Mouse (Mus musculus) liver, embryonic 16.5 days (tissue): ENCODE data around the gene Tiam1. TPM values are rescaled to one million over a fixed set of nuclear protein-coding genes. Genes with fewer than 3 reads are reported as not detected.

ENCODE experiments used
- ATAC-seq: fragments of 200-750 bp; cut with Nextera tagmentation; 2 replicates; pipeline ENCODE4 v1.8.0; 2017; ENCODE audit warnings: low read depth, mild to moderate bottlenecking, moderate number of reproducible peaks, moderate library complexity
- H3K27ac ChIP-seq: fragments of 300-500 bp; sonication (generic); 2 replicates; pipeline ENCODE4 v1.5.1; 2014; ENCODE audit warnings: mild to moderate bottlenecking, low read length
- H3K27me3 ChIP-seq: fragments of 300-500 bp; sonication (generic); 2 replicates; pipeline ENCODE4 v1.6.1; 2014; ENCODE audit warnings: low read depth, low read length, mixed read lengths; ENCODE audit not compliant: control insufficient read depth, insufficient read depth
- H3K36me3 ChIP-seq: fragments of 300-500 bp; sonication (generic); 2 replicates; pipeline ENCODE4 v1.6.1; 2014; ENCODE audit warnings: mild to moderate bottlenecking; ENCODE audit not compliant: control insufficient read depth, insufficient read depth
- H3K4me1 ChIP-seq: fragments of 300-500 bp; sonication (generic); 2 replicates; pipeline ENCODE4 v1.6.1; 2014; ENCODE audit warnings: low read depth, low read length, mixed read lengths; ENCODE audit not compliant: control insufficient read depth
- H3K4me2 ChIP-seq: fragments of 300-500 bp; sonication (generic); 2 replicates; pipeline ENCODE4 v1.6.1; 2014; ENCODE audit warnings: low read depth, low read length, mixed read lengths
- H3K4me3 ChIP-seq: fragments of 300-500 bp; sonication (generic); 2 replicates; pipeline ENCODE4 v1.5.1; 2014; ENCODE audit warnings: low read depth, mild to moderate bottlenecking, low read length
- H3K9ac ChIP-seq: fragments of 300-500 bp; sonication (generic); 2 replicates; pipeline ENCODE4 v1.6.1; 2014; ENCODE audit warnings: low read depth, low read length
- H3K9me3 ChIP-seq: fragments of 300-500 bp; sonication (generic); replicated peaks from 2 replicates; pipeline ENCODE4 v1.6.1; 2016; ENCODE audit warnings: low read length; ENCODE audit not compliant: control insufficient read depth
- WGBS: fragments of 180-500 bp; shearing (Covaris S2); extraction: QIAGEN DNeasy Blood & Tissue Kit; methylation state at CpG from one replicate; pipeline ENCODE4 v1.1.7; 2014; ENCODE audit not compliant: insufficient replicate concordance; 5-methylcytosine and 5-hydroxymethylcytosine counted together
- polyA plus RNA-seq: library from polyadenylated mRNA; unstranded; fragments of >200 nt; fragmentation: Nextera tagmentation; extraction: Ambion mirVana; gene quantifications from 2 replicates; pipeline ENCODE4 v1.2.1, GENCODE M21; 2015

The Tiam1 gene
- polyA plus RNA-seq, 1 experiment from 2014 or later = 4.2 TPM

DNA sequence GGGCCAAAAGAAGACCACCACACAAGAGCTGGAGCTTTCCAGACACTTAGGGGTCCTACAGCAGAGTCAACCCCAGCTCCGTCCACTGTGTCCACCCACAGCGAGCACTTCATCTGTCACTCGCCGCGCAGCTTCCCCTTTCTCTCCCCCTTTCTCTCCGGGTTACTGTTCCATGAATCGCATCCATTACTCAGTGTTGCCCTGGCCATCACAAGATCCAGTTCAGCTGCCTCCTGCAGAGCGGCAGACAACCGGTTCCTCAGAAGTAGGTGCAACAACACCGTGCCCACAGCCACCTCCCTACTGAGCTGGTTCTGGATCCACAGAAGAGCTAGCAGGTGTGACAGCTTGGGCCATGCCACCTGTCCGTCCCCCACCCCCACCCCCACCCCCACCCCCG lies 184.6 kb downstream of the Tiam1 start:
- Histone ChIP-seq H3K27ac (no peak overlapping the region), H3K9me3 (no peaks in the 10 kb centered on the region), H3K27me3 (peaks cover 30% of the 10 kb centered on the region), H3K4me3 (no peak overlapping the region), H3K4me2 (no peak overlapping the region), H3K9ac (no peak overlapping the region), H3K4me1 (no peaks in the 10 kb centered on the region; the same call in 1 of the 2 replicates), H3K36me3 (no peaks in the 10 kb centered on the region)
- WGBS = 24% methylated on average over 12 of the region's 12 CpGs
- ATAC-seq = no peak

DNA sequence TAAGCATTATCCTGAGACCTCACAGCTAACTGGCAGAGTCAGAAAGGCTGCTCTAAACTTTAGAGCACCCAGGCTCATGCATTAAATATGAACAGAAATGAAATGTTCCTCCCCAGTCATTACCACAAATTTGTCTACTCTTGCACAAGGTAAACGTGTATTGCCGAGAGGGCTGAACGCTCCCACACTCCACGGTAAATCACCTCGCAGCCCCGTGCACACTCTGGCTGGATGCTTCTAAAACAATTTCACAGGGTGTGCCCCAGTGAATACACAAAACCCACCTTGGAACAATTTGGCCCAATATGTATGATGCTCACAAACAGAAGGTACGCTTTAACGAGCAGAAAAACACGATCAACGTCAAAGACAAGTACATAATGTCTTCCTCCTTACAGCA lies 185.5 kb downstream of the Tiam1 start:
- Histone ChIP-seq H3K4me2 (no peak overlapping the region), H3K9me3 (no peaks in the 10 kb centered on the region), H3K36me3 (no peaks in the 10 kb centered on the region), H3K4me3 (no peak overlapping the region), H3K4me1 (no peaks in the 10 kb centered on the region; the same call in 1 of the 2 replicates), H3K27me3 (peaks cover 30% of the 10 kb centered on the region), H3K27ac (no peak overlapping the region), H3K9ac (no peak overlapping the region)
- WGBS = 75% methylated on average over 10 of the region's 10 CpGs
- no peak for ATAC-seq

DNA sequence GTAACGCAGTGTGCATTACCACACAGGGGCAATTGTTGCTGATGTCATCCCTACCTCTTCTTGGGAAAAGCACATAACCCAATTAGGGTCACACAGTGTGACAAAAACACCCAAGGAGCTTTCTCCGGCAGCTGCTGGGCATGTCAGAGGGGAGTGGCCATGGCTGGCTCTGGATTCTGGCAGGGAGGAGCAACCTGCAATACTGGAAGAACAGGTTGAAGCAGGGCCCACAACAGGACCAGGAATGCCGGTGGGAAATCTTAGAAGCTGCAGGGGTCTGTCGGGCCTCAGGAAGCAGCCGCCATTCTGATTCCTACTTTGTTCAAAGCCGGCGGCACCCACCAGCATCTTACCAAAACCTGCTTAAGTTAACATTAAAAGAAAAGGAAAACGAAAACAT lies 189.0 kb downstream of the Tiam1 start:
- no peaks in the 10 kb centered on the region for H3K4me1 ChIP-seq
- no peak overlapping the region for H3K27ac ChIP-seq
- H3K4me2 ChIP-seq = no peak overlapping the region
- H3K27me3 ChIP-seq = peaks cover 8% of the 10 kb centered on the region
- WGBS = 74% methylated on average over 8 of the region's 8 CpGs
- no peak overlapping the region for H3K4me3 ChIP-seq
- H3K9ac ChIP-seq = no peak overlapping the region
- no peak for ATAC-seq
- no peaks in the 10 kb centered on the region for H3K36me3 ChIP-seq
- no peaks in the 10 kb centered on the region for H3K9me3 ChIP-seq

DNA sequence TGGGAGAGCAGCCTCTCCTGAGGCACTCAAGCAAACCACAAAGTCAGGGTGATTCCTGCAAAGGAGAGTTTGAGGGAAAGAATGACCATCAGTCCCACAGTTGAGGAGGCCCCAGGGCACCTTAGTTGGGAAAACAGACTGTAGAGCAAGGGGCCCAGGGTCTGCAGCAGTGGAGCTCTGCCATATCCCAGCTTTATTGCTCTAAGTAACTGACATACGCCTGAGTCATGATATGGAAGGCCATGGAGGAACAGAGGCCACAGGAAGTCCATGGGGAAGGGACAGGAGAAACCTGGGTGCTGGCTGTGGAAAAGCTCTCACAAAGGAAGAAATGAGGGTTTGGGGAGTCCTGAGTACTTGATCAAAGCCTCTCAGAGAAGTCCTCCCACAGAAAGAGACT lies 189.5 kb downstream of the Tiam1 start:
- no peaks in the 10 kb centered on the region for H3K36me3 ChIP-seq
- no peak overlapping the region for H3K4me3 ChIP-seq
- WGBS = 48% methylated on average over 1 of the region's 1 CpGs
- H3K9me3 ChIP-seq = no peaks in the 10 kb centered on the region
- no peak overlapping the region for H3K9ac ChIP-seq
- no peak for ATAC-seq
- H3K27me3 ChIP-seq = peaks cover 4% of the 10 kb centered on the region
- no peak overlapping the region for H3K4me2 ChIP-seq
- no peak overlapping the region for H3K27ac ChIP-seq
- H3K4me1 ChIP-seq = no peaks in the 10 kb centered on the region

DNA sequence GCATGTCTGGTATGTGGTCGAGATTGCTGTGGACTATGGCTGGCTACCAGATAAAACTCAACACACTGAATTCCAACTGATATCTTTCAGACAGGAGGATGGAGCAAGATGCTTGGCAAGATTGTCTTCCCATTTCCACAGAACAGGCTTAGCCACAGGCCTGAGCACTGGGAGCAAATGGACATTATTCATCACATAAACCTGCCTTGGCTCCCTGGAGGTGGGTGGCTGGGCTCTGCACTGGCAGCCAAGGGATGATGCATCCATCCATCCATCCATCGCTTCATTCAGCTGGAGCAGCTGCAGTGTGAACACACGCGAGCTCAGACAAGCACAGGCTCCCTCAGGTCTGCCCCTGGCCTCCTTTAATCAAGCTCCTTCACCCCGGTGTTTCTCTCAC lies 190.7 kb downstream of the Tiam1 start:
- Histone ChIP-seq H3K36me3 (no peaks in the 10 kb centered on the region), H3K9me3 (no peaks in the 10 kb centered on the region), H3K4me1 (no peaks in the 10 kb centered on the region), H3K4me2 (no peak overlapping the region), H3K4me3 (no peak overlapping the region), H3K27ac (no peak overlapping the region), H3K27me3 (no peaks in the 10 kb centered on the region), H3K9ac (no peak overlapping the region)
- 70% methylated on average over 5 of the region's 5 CpGs for WGBS
- ATAC-seq = no peak

DNA sequence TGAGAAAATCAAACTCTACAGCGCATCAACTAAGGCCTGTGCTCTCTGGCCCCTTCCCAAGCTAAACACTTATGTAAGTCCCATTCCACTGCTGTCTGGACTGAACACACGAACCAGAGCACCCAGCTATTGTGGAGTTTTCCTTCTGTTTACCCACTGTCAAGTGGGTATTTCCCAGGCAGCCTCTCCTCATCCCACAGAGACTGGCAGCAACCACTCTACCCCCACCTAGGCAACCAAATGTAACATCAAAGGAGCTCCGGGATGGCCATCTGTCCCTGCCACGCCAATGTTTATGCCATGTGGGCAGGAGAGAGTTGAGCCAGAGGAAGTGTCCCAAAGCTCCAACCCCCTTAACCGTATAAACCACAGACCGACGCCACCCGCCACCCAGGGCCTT lies 192.8 kb downstream of the Tiam1 start:
- Histone ChIP-seq H3K36me3 (no peaks in the 10 kb centered on the region), H3K4me2 (no peak overlapping the region), H3K4me3 (no peak overlapping the region), H3K4me1 (no peaks in the 10 kb centered on the region), H3K27ac (no peak overlapping the region), H3K9ac (no peak overlapping the region), H3K9me3 (no peaks in the 10 kb centered on the region), H3K27me3 (no peaks in the 10 kb centered on the region)
- ATAC-seq = no peak
- WGBS = 66% methylated on average over 8 of the region's 8 CpGs

DNA sequence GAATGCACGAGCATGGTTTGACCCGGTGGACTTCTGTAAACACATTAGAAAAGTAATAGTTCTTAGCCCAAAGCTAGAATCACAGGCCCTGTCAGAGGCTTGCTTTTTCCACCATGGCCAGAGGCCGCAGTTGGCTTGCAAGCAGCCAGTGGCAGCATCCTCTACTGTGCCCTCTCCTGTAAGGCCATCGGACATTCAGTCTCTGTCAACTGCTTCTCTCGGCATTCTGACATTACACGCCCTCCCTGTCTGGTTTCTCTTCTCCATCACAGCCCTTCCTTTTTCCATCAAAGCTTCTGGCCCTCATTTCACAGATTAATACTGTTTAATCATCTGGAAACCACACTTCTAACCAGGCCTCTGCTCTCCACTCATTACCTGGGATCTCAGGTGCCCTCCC lies 193.3 kb downstream of the Tiam1 start:
- H3K9me3 ChIP-seq = no peaks in the 10 kb centered on the region
- H3K9ac ChIP-seq = no peak overlapping the region
- 78% methylated on average over 6 of the region's 6 CpGs for WGBS
- no peak overlapping the region for H3K27ac ChIP-seq
- H3K4me3 ChIP-seq = no peak overlapping the region
- no peaks in the 10 kb centered on the region for H3K36me3 ChIP-seq
- no peak for ATAC-seq
- H3K4me1 ChIP-seq = no peaks in the 10 kb centered on the region
- H3K4me2 ChIP-seq = no peak overlapping the region
- H3K27me3 ChIP-seq = no peaks in the 10 kb centered on the region

DNA sequence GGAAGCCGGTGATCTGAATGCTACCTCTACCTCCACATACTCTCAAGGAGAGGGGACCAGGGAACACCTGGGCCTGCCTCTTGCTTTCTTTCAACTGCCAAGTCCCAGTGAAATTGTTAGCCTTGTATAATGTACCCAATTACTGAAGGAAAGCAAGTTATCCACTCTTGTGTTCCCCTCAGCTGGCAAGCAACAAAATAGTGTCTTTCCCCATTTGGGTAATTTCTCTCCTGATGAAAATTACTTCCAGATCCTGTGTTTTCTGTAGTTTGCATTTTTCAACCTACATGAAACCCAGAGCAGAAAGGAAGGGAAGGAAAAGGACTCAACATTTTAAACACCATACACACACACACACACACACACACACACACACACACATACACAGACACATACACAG lies 195.5 kb downstream of the Tiam1 start:
- no peak overlapping the region for H3K4me2 ChIP-seq
- no peaks in the 10 kb centered on the region for H3K9me3 ChIP-seq
- no peaks in the 10 kb centered on the region for H3K36me3 ChIP-seq
- no peaks in the 10 kb centered on the region for H3K27me3 ChIP-seq
- no peak overlapping the region for H3K27ac ChIP-seq
- no peak overlapping the region for H3K4me3 ChIP-seq
- WGBS = 77% methylated on average over 1 of the region's 1 CpGs
- no peaks in the 10 kb centered on the region for H3K4me1 ChIP-seq
- no peak for ATAC-seq
- no peak overlapping the region for H3K9ac ChIP-seq

DNA sequence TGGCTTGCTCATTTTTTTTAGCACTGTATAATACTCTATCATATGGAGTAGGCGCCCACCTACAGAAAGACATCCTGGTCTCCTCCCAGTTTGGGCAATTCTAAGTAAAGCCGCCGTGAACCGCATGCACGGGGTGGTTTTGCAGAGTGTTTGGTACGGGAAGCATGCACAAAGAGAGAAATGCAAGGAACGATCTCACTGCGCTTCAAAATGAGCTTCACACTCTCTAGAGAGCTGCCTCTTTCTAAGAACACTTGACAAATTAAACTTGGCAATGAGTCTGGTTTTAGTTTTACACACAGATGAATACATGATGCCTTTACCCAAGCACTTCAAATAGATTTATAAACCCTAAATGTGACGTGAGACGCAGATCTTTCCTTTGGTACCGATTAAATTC lies 196.8 kb downstream of the Tiam1 start:
- no peak for ATAC-seq

More for the DNA sequence above, 196.8 kb downstream of the Tiam1 start:
- Histone ChIP-seq H3K27ac (no peak overlapping the region), H3K4me2 (no peak overlapping the region), H3K9me3 (no peaks in the 10 kb centered on the region), H3K27me3 (no peaks in the 10 kb centered on the region), H3K4me3 (no peak overlapping the region), H3K9ac (no peak overlapping the region), H3K4me1 (no peaks in the 10 kb centered on the region), H3K36me3 (no peaks in the 10 kb centered on the region)
- 78% methylated on average over 11 of the region's 11 CpGs for WGBS
